Mouse (Mus musculus) embryo, embryonic 11 days (tissue): ENCODE data around the gene Lca5.

Experiments used
- DNase-seq: peaks from one replicate; pipeline ENCODE4 v3.0.0-alpha.2; 2015

Gene Lca5

DNA sequence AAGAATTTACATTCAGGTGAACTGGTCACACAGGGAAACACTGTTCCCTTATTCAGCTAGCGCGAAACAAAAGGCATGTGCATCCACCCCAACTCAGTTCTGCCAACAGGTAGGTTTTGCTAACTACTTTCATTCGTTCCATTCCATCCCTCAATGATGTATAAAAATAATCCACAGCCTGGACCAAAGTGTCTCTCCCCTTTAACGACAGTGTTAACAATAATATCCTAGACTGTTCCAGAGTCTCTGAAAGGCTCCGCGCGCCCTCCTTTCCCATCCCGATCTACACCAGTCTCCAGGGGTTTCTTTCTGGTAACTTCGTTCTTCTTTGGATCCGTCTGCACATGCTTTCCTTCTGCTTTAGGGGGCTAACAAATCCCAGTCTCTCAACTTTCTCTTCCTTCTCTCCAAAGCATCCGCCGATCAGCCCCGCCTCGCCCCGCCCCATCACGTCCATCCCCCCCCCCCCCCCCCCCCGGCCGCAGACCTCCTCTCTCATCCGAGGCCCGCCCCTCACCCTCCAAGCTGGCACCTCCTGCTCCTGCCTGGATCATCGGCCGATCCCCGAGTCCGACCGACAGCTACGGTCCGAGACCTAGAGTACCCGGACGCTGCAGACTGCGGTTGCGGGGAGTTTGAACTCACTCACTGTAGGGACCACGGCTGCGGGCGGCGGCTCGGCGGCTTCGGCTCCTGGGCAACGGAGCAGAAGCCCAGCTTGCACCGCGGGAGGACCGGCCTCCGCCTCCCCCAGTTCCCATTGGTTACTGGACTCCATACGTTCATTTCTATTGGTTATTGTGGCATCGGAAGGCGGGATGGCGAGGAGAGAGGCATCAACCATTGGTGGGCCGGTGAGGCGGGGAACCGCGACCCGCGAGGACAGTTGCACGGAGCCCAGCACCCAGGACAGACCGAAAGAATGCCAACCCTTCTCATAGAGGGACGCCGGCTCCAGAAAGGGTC lies at the start of gene Lca5:
Gene Lca5 (minus strand): TSS at position 736 of the 966 bp plus-strand sequence.
- DNase-seq = peak; percentile 96

- DNase-seq = peak; percentile 16
These were observed 47.7 kb upstream of the Lca5 start for GRCm38 (mm10) chr9:83488491-83489210.

DNA sequence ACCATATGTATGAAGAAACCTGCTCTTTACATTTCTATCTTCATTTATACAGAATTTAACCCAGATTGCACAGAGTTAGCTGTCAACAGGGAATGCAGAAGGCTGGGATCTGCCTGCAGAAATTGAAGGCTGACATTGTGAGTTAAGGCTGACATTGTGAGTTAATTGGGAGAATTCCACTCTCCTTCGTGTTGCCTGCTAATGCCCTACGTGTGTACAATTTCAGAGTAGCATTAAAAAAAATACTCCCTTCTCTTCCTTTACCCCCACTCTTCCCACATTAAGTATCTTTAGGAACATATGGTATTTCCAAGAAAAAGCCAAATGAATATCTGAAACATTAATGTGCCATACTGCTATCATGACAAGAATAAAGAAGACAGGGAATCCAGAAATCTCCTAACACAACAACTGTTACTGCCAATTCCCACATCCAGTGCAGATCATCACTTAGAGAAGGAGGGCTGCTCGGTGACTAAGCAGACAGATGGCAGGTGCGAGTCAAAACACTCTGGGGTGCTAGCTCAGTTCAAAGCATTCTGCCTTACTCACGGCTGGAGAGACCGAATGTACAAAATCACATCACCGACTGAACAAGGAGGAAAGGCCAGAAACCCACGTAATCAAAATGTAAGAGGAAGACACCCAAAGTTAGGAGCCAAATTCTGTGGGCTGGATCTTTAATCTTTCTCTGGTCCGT lies 47.0 kb upstream of the Lca5 start:
- no peak for DNase-seq

DNA sequence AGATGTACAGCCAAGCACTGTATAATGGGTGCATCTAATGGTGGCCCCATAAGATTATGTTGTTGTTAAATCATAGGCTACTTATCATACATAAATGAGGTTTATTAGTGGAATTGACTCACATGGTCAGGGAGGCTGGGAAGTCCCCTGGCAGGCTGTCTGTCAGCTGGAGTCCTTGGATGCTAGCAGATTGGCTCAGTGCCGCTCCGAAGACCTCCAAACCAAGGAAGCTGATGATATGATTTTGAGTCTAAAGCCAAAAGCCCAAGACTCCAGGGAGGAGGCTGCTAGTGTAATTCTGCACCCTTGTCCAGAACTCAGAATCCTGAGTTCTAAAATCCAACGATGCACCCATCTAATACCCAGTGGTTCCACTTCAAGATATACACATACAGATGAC lies 45.0 kb upstream of the Lca5 start:
- DNase-seq = no peak

DNA sequence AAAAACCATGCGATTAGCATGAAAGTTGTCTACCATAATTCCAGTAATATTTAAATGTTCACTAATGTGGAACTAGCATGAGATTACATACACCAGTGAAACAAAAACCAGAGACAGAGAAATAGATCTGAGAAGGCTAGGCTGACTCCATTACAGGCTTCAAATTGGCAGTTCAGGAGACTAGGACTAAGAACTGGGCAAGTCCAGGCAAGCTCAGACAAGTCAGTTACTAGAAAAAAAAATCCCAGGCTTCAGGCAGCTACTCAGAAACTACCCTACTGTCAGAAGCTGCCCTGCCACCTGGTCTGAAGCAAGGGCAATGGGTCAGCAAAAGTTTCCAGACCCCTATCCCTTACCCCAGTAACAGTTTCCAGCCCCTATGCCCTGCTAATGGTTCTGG lies 44.4 kb upstream of the Lca5 start:
- DNase-seq = no peak

DNA sequence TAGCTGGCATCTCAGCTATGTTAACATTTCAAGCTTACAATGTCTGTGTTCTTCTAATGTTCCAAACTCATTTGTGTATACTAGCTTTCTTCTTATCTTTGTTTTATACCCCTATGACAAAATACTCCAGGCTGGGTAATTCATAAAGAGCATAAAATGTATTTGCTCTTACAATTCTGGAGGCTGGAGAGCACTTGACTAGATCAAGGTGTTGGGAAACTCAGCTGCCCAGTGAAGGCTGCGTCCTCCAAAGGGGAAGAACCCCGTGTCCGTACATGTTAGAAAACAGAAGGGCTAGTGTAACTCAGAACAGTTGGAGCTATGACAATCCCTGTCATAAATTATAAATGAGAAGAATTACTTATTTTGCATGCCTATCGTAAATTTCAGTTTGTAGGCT lies 42.5 kb upstream of the Lca5 start:
- no peak for DNase-seq

DNA sequence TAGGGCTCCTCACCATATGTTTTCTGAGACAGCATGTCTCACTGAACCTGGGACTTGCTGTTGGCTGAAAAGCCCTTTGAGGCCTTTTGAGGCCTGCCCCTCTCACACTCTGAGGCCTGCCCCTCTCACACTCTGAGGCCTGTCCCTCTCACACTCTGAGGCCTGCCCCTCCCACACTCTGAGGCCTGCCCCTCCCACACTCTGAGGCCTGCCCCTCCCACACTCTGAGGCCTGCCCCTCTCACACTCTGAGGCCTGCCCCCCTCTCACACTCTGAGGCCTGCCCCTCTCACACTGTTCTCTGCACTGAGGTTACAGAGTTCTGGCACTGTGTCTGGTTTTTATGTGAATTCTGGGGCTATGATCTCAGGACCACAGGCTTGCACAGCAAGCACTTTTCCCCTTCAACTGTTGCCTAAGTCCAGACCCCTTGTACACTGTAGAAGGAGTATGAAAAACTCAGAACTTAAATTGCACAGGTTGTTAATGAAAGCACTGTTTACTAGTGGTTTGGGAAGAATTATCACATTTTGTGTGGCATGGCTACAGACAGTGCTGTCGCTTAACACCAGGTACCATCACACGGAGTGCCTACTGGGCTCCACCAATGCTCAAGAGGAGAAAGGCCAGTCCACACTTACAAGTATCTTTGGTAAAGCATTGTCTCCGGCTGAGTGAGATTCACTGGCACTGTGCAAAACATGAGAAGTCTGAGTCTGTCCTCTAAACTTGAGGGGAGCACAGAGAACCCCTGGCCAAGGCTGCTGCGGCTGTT lies 41.4 kb upstream of the Lca5 start:
- peak; percentile 55 for DNase-seq

- DNase-seq = no peak
These were observed 28.9 kb upstream of the Lca5 start for GRCm38 (mm10) chr9:83469871-83470270.

- DNase-seq = peak; percentile 80
These were observed 6.8 kb upstream of the Lca5 start for GRCm38 (mm10) chr9:83447771-83448170.

DNA sequence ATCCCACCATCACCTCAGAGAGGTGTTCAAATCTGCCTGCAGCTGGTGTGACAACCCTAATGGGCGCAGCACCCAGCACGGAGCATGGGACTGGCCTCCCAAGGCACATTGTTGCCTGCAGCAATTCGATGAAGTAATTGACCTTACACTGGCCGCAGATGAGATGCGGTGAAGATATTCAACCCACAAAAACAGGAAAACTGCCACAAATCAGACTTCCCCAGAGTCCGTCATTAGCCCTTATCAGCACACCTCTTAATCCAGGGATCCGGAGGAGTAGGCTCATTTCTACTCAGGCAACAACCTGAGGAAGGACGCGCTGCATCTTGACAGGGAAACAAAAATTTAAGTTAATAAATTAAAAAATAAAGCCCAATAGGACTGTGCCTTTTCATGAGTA lies 6.2 kb upstream of the Lca5 start:
- no peak for DNase-seq

- DNase-seq = no peak
These were observed 3.3 kb downstream of the Lca5 start for GRCm38 (mm10) chr9:83437621-83438020.

DNA sequence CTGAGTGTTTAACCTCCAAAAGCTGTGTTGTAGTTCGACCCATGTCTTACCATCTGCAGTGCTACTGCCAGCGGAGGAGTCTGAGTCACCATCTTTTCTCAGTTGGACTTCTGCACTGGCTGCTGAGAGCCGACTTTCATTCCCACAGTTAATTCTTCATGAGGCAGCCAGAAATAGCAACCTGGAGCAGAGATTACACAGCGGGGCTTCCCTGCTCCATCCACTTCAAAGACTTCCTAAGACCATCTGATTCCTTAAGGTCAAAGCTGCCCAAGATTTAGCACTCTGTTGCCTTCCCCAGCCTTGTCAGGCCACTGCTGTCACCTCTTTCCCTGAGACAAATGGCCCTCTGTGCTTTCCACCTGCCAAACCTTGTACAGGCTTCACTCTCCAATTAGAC lies 6.4 kb downstream of the Lca5 start:
- peak; percentile 22 for DNase-seq

DNA sequence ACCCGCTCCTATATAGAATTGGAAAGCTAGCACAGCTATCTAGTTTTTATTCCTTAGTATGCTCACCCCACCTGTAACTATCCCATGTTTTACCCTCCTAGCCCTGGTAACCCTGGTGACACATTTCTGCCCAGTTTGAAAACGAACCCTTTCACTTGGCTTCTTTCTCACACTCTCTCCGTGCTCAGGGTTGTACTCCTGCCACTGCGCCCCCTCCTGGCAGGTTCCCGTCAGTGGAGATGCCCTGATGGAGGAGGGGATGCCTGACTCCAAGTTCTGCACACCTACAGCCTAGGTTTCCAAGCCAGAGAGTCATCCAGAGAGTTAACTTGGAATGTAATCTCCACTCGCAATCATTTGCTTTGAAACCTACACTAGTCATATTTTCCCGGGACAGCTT lies 7.3 kb downstream of the Lca5 start:
- peak; percentile 23 for DNase-seq

GRCm38 (mm10) chr9:83427926-83428325 lies 13.0 kb downstream of the Lca5 start:
- no peak for DNase-seq

- no peak for DNase-seq
These were observed 22.0 kb downstream of the Lca5 start for GRCm38 (mm10) chr9:83418965-83419364.

DNA sequence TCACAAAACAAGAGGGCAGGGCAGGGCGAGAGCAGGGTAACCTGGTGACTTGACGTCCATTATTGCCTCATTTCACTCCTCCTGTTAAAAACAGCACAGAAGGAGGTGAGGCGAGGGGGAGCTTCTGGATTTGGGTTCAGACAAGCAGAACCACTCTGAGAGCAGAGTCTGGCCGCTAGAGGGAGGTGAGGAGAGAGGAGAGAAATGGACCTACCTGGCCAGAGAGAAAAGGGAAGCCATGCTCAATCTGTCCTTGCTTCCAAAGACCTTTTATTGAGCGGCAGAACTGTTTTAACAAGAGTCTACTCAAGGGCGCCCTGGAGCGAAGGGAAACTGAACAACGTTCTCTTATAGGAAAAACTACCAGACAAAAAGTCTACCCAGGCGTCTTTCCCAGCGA lies 27.9 kb downstream of the Lca5 start:
- DNase-seq = no peak

- DNase-seq = no peak
These were observed 35.8 kb downstream of the Lca5 start for GRCm38 (mm10) chr9:83405150-83405549.

GRCm38 (mm10) chr9:83400783-83401182 lies 40.1 kb downstream of the Lca5 start:
- no peak for DNase-seq

DNA sequence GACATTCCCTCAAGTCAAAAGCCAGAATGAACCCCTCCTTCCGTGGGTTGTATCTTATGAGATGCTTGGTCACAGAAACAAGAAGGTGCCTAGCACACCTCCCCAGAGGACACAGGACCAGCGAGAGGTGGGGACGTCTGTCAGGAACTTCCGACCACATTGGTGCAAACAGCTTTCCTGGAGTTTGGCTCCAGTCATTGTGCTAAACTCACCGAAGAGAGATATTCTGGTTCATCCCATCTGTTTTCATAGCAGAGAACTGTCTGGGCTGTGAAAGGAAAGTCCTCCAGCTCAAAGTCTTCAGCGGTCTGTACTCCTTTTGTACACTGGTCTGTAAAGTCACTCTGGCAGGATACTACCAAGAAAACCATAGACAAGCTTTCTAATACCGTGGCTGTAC lies 41.5 kb downstream of the Lca5 start:
- no peak for DNase-seq

- DNase-seq = no peak
These were observed 42.7 kb downstream of the Lca5 start for GRCm38 (mm10) chr9:83398260-83398659.

DNA sequence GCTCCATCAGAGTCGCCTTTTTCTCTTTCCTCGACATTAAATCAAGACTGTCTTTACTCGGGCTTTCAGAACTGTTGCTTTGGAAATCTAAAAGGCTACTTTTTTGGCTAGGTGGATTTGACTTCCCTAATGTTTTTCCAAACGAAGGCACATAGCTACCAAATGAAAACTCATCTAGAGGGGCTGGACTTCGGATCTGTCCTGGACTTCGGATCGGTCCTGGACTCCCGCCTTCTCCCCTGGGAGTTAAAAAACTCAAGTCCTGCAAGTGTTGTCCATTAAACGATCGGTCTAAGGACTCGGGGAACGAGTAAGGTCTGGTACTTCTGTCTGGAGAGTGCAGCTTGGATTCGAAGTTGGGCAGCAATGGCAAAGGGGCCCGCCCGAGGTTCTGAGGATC lies 45.5 kb downstream of the Lca5 start:
- no peak for DNase-seq

DNA sequence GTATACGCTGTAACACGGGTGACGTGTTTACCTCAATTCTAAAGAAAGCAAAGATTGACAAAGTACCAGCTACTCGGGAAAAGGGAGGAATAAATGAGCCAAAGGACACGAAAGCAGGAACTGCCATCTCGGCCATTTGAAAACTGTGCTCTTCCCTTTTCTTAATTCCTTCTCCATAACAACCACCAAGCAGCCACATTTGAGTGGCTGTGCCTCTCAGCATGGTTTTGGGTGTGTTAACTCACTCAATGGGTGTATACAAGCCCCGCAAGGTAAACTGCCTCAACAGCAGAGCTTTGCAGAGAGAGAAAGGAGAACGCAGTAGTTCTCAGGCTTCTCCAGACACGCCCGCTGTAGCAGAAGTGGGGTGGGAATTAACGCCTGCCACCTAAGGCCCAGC lies 48.9 kb downstream of the Lca5 start:
- no peak for DNase-seq

GRCm38 (mm10) chr9:83389570-83389969 lies 51.4 kb downstream of the Lca5 start:
- no peak for DNase-seq
